Mouse (Mus musculus) spleen, adult 12 weeks (tissue): ENCODE results near the gene Dync1h1.
"Not testable (repeated sequence)": the region's sequence is repeated elsewhere in the genome, so short reads cannot be mapped to it uniquely, and the experiment has no call there.

Source experiments
- DNase-seq: peaks from one replicate; pipeline ENCODE4 v3.0.0; 2022; ENCODE audit warnings: low spot score

The Dync1h1 gene

GRCm38 (mm10) chr12:110696173-110696974 is 95.1 kb downstream of the Dync1h1 start:
- peak; percentile 100 for DNase-seq

DNA sequence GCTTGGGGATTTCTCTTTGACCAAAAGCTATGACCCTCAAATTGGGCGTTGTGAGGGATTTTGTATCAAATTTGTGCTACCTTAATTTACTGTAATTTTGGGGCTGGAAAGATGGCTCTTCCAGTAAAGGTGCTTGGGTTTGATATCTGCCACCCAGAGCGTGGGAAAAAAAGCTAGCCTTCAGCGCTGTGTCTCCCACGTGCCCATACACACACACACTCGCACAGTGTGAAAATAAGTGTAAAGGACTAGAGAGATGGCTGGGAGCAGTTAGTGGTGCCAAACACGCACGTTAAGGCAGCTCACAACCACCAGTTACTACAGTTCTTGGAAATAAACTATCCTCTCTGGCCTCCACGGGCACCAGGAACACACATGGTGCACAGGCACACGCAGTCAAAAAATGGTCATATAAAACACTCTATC is 95.7 kb downstream of the Dync1h1 start:
- no peak for DNase-seq

- DNase-seq, result no peak
These were observed 96.2 kb downstream of the Dync1h1 start for GRCm38 (mm10) chr12:110697457-110697856.

DNA sequence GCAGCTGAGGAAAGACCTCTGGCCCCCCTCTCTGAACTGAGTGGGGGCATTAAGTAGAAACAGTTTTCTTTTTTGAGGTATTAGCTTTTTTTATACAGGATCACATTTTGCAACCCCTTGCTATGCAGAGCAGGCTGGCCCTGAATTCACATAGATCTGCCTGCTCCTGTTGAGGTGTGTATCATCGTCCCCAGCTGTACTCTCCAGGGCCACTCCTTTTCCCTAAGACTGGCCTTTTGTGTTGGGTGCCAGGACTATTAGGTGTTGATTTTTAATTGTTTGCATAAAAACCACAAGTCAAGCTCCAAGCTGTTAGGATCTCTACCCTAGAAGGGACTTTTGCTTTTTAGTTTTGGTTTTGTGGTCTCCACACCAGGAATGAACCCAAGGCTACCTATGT is 96.8 kb downstream of the Dync1h1 start:
- DNase-seq, result no peak

DNA sequence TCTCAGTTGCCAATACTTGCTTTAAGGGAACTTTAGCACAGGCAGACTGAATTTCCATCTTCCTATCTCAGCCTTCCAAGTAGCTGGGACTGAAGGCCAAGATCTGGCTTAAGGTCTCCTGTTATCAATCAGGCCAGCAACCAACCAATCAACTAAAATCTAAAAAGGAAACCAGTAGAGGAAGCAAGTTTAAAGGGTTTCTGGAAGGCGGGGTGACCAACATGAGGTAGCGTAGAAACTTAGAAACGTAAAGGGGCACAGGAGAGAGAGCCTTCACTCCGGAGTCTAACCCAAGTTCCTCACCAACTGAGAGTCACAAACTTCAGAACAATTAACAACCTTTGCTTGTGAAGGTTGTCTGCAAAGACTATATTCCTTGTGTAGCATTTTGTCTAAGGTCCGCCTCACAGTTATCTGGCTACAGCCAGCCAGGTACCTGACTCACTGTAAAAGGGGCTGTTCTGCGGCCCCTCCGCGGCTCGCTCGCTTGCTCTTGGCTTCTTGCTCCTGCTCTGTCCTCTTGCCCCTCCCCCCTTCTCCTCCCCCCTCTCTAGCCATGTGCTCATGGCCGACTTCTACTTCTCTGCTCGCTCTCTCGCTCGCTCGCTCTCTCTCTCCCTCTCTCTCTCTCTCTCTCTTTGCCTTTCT is 97.4 kb downstream of the Dync1h1 start:
- DNase-seq, result no peak

- no peak for DNase-seq
These were observed 97.9 kb downstream of the Dync1h1 start for GRCm38 (mm10) chr12:110699171-110699547.

GRCm38 (mm10) chr12:110700730-110701129 is 99.5 kb downstream of the Dync1h1 start:
- no peak for DNase-seq

DNA sequence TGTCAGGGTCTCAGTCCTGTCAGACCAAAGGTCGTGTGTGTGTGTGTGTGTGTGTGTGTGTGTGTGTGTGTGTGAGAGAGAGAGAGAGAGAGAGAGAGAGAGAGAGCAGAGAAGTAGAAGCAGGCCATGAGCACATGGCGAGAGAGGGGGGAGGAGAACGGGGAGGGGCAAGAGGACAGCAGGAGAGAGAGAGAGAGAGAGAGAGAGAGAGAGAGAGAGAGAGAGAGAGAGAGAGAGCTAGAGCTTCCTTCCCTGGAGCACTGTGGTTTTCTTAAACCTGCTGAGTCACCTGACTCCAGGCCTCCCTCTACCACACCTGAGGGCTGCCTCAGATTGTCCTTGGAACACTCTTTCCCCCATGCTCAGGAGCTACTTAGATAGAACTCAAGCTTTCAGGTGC is 100.1 kb downstream of the Dync1h1 start:
- DNase-seq, result not testable (repeated sequence)

GRCm38 (mm10) chr12:110702556-110702955 is 101.3 kb downstream of the Dync1h1 start, which contains the start of gene Hsp90aa1:
Gene Hsp90aa1, minus strand, starts transcription at chr12:110702728.
- no peak for DNase-seq

- peak; percentile 73 for DNase-seq
These were observed 101.8 kb downstream of the Dync1h1 start for GRCm38 (mm10) chr12:110703008-110703471.

DNA sequence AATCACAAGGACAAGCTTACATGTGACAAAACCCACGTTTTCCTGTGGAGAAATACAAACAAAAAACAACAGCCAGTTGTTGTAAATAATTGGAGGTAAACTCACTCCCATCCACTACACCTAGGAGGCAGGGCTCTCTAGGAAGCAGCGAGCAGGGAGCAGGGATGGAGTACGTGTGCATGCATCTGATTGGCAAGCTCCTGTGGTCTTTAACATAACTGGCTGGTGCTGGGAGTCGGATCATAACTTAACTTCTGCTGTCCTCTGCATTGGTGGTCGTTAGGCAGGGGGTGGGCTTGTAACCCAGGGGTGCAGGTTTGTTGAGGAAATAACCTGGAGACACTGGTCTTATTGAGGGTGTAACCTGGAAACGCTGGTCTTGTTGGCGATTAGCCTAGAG is 102.4 kb downstream of the Dync1h1 start:
- no peak for DNase-seq

DNA sequence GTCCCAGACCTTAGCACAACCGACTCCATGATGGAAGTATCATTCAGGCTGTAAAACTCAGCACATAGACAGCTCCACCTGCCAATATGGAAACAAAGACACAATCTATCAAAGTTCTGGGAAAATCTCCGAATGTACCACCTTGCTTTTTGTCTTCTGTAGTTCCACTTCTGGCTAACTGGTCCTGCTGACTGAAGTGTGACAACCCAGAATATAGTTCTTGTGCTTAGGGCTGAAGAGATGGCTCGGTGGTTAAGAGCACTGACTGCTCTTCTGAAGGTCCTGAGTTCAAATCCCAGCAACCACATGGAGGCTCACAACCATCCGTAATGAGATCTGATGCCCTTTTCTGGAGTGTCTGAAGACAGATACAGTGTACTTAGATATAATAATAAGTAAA is 104.2 kb downstream of the Dync1h1 start:
- DNase-seq, result not testable (repeated sequence)

GRCm38 (mm10) chr12:110706337-110707231 is 105.3 kb downstream of the Dync1h1 start:
- peak; percentile 43 for DNase-seq

- no peak for DNase-seq
These were observed 106.2 kb downstream of the Dync1h1 start for GRCm38 (mm10) chr12:110707451-110707850.

DNA sequence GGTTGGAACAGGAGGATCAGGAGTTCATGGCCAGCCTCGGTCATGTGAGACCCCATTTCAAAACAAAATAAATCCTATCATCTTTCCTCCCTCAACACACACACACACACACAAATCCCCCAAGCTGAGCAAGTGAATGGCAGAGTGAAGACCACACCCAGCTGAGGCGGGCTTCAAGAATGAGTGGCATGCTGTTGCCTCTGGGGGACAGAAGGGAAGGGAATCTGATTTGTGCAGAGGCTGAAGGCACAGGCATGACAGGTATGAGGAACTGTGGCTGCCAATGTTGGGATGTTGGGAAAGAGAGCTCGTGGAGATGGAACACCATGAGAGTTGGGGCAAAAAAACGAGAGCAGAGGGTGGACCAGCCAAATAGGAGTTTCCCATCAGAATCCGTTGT is 110.0 kb downstream of the Dync1h1 start:
- DNase-seq, result no peak

DNA sequence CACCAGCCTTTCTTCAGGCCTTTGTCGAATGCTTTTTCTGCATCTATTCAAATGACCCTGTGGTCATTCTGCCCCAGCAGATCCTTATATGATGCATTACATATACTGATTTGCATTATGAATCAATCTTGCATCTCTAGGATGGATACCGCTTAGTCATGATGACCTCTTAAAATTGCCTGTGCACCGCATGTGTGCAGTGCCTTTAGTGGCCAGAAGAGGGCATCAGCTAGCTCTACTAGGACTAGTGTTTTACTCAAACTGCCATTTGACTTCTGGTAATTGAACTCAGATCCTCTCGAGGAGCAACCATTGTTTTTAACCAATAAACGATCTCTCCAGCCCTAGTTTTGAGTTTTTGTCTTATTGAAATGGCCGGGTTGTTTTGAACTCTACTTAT is 112.5 kb downstream of the Dync1h1 start:
- no peak for DNase-seq

- DNase-seq, result no peak
These were observed 113.0 kb downstream of the Dync1h1 start for GRCm38 (mm10) chr12:110714215-110714614.

GRCm38 (mm10) chr12:110716004-110716403 is 114.8 kb downstream of the Dync1h1 start:
- no peak for DNase-seq
